Mouse (Mus musculus): Measurements from ENCODE around the gene Igdcc4. TPM values are rescaled to one million over a fixed set of nuclear protein-coding genes. Genes with fewer than 3 reads are reported as not detected.
A peak's percentile ranks its signal among the peaks of the same experiment; 100 is the strongest.

The Igdcc4 gene
- polyA plus RNA-seq, 1 experiment: not detected

GRCm38 (mm10) chr9:65084198-65084807 is 17.0 kb upstream of the Igdcc4 start:
- Histone ChIP-seq H3K27ac (ENCODE audit: insufficient read depth, low read depth, low read length) (no peak overlapping the region), H3K4me3 (ENCODE audit: insufficient read depth, low read depth, low read length) (no peak overlapping the region), H3K4me1 (ENCODE audit: control insufficient read depth, insufficient read depth, low read length) (peaks cover 13% of the 10 kb centered on the region)
- 61% methylated on average over 7 of the region's 7 CpGs for WGBS
- TF ChIP-seq CTCF (IDR thresholded peaks at IDR 0.05; ENCODE audit: insufficient read depth, low read depth, low read length) (no peak), POLR2A (IDR thresholded peaks at IDR 0.05; ENCODE audit: insufficient read depth, low read depth, low read length) (no peak)

- no peak overlapping the region for H3K4me3 ChIP-seq (ENCODE audit: insufficient read depth, low read depth, low read length)
- peaks cover 13% of the 10 kb centered on the region for H3K4me1 ChIP-seq (ENCODE audit: control insufficient read depth, insufficient read depth, low read length)
- 94% methylated on average over 1 of the region's 1 CpGs for WGBS
- TF ChIP-seq POLR2A (IDR thresholded peaks at IDR 0.05; ENCODE audit: insufficient read depth, low read depth, low read length) (no peak), CTCF (IDR thresholded peaks at IDR 0.05; ENCODE audit: insufficient read depth, low read depth, low read length) (no peak)
- H3K27ac ChIP-seq (ENCODE audit: insufficient read depth, low read depth, low read length): no peak overlapping the region
These were observed 16.0 kb upstream of the Igdcc4 start for GRCm38 (mm10) chr9:65085270-65085669.

- Histone ChIP-seq H3K4me1 (ENCODE audit: control insufficient read depth, insufficient read depth, low read length) (peaks cover 13% of the 10 kb centered on the region), H3K4me3 (ENCODE audit: insufficient read depth, low read depth, low read length) (no peak overlapping the region), H3K27ac (ENCODE audit: insufficient read depth, low read depth, low read length) (no peak overlapping the region)
- WGBS: 51% methylated on average over 1 of the region's 1 CpGs
- TF ChIP-seq POLR2A (IDR thresholded peaks at IDR 0.05; ENCODE audit: insufficient read depth, low read depth, low read length) (no peak), CTCF (IDR thresholded peaks at IDR 0.05; ENCODE audit: insufficient read depth, low read depth, low read length) (no peak)
These were observed 14.5 kb upstream of the Igdcc4 start for GRCm38 (mm10) chr9:65086801-65087200.

GRCm38 (mm10) chr9:65087490-65087889 is 13.8 kb upstream of the Igdcc4 start:
- TF ChIP-seq CTCF (IDR thresholded peaks at IDR 0.05; ENCODE audit: insufficient read depth, low read depth, low read length): no peak
- no peak for TF ChIP-seq POLR2A (IDR thresholded peaks at IDR 0.05; ENCODE audit: insufficient read depth, low read depth, low read length)
- peaks cover 13% of the 10 kb centered on the region for H3K4me1 ChIP-seq (ENCODE audit: control insufficient read depth, insufficient read depth, low read length)
- no peak overlapping the region for H3K4me3 ChIP-seq (ENCODE audit: insufficient read depth, low read depth, low read length)
- 26% methylated on average over 5 of the region's 5 CpGs for WGBS
- no peak overlapping the region for H3K27ac ChIP-seq (ENCODE audit: insufficient read depth, low read depth, low read length)

GRCm38 (mm10) chr9:65094237-65094636 is 7.0 kb upstream of the Igdcc4 start:
- no peak overlapping the region for H3K27ac ChIP-seq (ENCODE audit: insufficient read depth, low read depth, low read length)
- WGBS: 27% methylated on average over 6 of the region's 6 CpGs
- H3K4me1 ChIP-seq (ENCODE audit: control insufficient read depth, insufficient read depth, low read length): peaks cover 5% of the 10 kb centered on the region
- H3K4me3 ChIP-seq (ENCODE audit: insufficient read depth, low read depth, low read length): no peak overlapping the region
- TF ChIP-seq POLR2A (IDR thresholded peaks at IDR 0.05; ENCODE audit: insufficient read depth, low read depth, low read length) (no peak), CTCF (IDR thresholded peaks at IDR 0.05; ENCODE audit: insufficient read depth, low read depth, low read length) (no peak)

GRCm38 (mm10) chr9:65101686-65102376 is 545 bp downstream of the Igdcc4 start:
- H3K4me3 ChIP-seq (ENCODE audit: insufficient read depth, low read depth, low read length): peak overlapping the region; percentile 55
- H3K4me1 ChIP-seq (ENCODE audit: control insufficient read depth, insufficient read depth, low read length): peaks cover 16% of the 10 kb centered on the region
- H3K27ac ChIP-seq (ENCODE audit: insufficient read depth, low read depth, low read length): peak overlapping the region; percentile 37; the same call in 1 of the 2 replicates
- TF ChIP-seq CTCF (IDR thresholded peaks at IDR 0.05; ENCODE audit: insufficient read depth, low read depth, low read length): no peak
- TF ChIP-seq POLR2A (IDR thresholded peaks at IDR 0.05; ENCODE audit: insufficient read depth, low read depth, low read length): no peak
- WGBS: under 1% methylated on average over 39 of the region's 39 CpGs

- 5% methylated on average over 36 of the region's 36 CpGs for WGBS
- no peak for TF ChIP-seq CTCF (IDR thresholded peaks at IDR 0.05; ENCODE audit: insufficient read depth, low read depth, low read length)
- no peak for TF ChIP-seq POLR2A (IDR thresholded peaks at IDR 0.05; ENCODE audit: insufficient read depth, low read depth, low read length)
- H3K4me3 ChIP-seq (ENCODE audit: insufficient read depth, low read depth, low read length): peak overlapping the region; percentile 55
- peak overlapping the region; percentile 37; the same call in 1 of the 2 replicates for H3K27ac ChIP-seq (ENCODE audit: insufficient read depth, low read depth, low read length)
- peaks cover 16% of the 10 kb centered on the region for H3K4me1 ChIP-seq (ENCODE audit: control insufficient read depth, insufficient read depth, low read length)
These were observed 1.3 kb downstream of the Igdcc4 start for GRCm38 (mm10) chr9:65102377-65103172.

GRCm38 (mm10) chr9:65103173-65103752 is 2.0 kb downstream of the Igdcc4 start:
- TF ChIP-seq CTCF (IDR thresholded peaks at IDR 0.05; ENCODE audit: insufficient read depth, low read depth, low read length) (no peak), POLR2A (IDR thresholded peaks at IDR 0.05; ENCODE audit: insufficient read depth, low read depth, low read length) (no peak)
- Histone ChIP-seq H3K4me1 (ENCODE audit: control insufficient read depth, insufficient read depth, low read length) (peaks cover 16% of the 10 kb centered on the region), H3K4me3 (ENCODE audit: insufficient read depth, low read depth, low read length) (peak overlapping the region; percentile 55; the same call in 1 of the 2 replicates), H3K27ac (ENCODE audit: insufficient read depth, low read depth, low read length) (peak overlapping the region; percentile 22; the same call in 1 of the 2 replicates)
- 31% methylated on average over 8 of the region's 8 CpGs for WGBS
